Mouse (Mus musculus) embryonic facial prominence, embryonic 15.5 days (tissue): Measurements from ENCODE around the gene Gkap1. TPM values are rescaled to one million over a fixed set of nuclear protein-coding genes. Genes with fewer than 3 reads are reported as not detected.
A peak's percentile ranks its signal among the peaks of the same experiment; 100 is the strongest.

Source experiments
- ATAC-seq: fragments of 200-750 bp; cut with Nextera tagmentation; 2 replicates; pipeline ENCODE4 v1.8.0; 2017; ENCODE audit warnings: low read depth, moderate TSS enrichment; ENCODE audit not compliant: insufficient number of reproducible peaks, low FRiP score, low TSS enrichment
- H3K27ac ChIP-seq: fragments of 300-500 bp; sonication (generic); replicated peaks from 2 replicates; pipeline ENCODE4 v1.5.1; 2015; ENCODE audit warnings: mild to moderate bottlenecking, inconsistent platforms
- H3K27me3 ChIP-seq: fragments of 300-500 bp; sonication (generic); 2 replicates; pipeline ENCODE4 v1.6.1; 2015; ENCODE audit warnings: inconsistent platforms
- H3K36me3 ChIP-seq: fragments of 300-500 bp; sonication (generic); 2 replicates; pipeline ENCODE4 v1.6.1; 2015; ENCODE audit warnings: mild to moderate bottlenecking, inconsistent platforms
- H3K4me1 ChIP-seq: fragments of 300-500 bp; sonication (generic); 2 replicates; pipeline ENCODE4 v1.6.1; 2015; ENCODE audit warnings: inconsistent platforms
- H3K4me2 ChIP-seq: fragments of 300-500 bp; sonication (generic); replicated peaks from 2 replicates; pipeline ENCODE4 v1.6.1; 2015; ENCODE audit warnings: mild to moderate bottlenecking, inconsistent platforms
- H3K4me3 ChIP-seq: fragments of 300-500 bp; sonication (generic); replicated peaks from 2 replicates; pipeline ENCODE4 v1.5.1; 2015; ENCODE audit warnings: mild to moderate bottlenecking, inconsistent platforms
- H3K9ac ChIP-seq: fragments of 300-500 bp; sonication (generic); 2 replicates; pipeline ENCODE4 v1.6.1; 2015; ENCODE audit warnings: inconsistent platforms
- H3K9me3 ChIP-seq: fragments of 300-500 bp; sonication (generic); replicated peaks from 2 replicates; pipeline ENCODE4 v1.6.1; 2016; ENCODE audit warnings: inconsistent platforms
- WGBS: fragments of 180-500 bp; shearing (Covaris S2); methylation state at CpG from one replicate; pipeline ENCODE4 v1.1.7; 2015; 5-methylcytosine and 5-hydroxymethylcytosine counted together
- polyA plus RNA-seq: library from polyadenylated mRNA; unstranded; fragments of >200 nt; fragmentation: Nextera tagmentation; extraction: Ambion mirVana; gene quantifications from 2 replicates; pipeline ENCODE4 v1.2.1, GENCODE M21; 2015

The Gkap1 gene
- 23.1 and 26.8 TPM in 2 replicates for polyA plus RNA-seq

DNA sequence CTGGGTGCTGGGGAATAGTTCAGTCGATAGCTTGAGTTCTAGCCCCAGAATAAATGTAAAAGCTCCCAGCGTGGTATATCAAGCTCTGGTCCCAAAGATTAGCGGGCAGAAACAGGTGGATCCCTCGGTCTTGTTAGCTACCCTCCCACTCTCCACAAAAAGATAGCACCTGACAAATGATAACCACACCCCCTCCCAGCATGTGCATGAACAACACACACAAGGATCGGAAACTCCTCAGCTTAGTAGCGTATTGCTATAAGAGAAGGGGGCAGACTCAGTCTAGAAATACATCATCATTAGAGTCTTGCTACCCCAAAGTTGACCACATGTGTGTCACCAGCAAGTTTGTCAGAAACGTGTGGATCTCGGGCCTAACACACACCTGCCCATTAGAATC is at the start of gene Gkap1:
TSS of gene Gkap1 (minus strand) at position 101 of the 400 bp plus-strand sequence.
- Histone ChIP-seq H3K4me1 (peaks cover 18% of the 10 kb centered on the region), H3K27me3 (no peaks in the 10 kb centered on the region), H3K27ac (peak within 1 kb of the TSS; percentile 82), H3K9me3 (no peaks in the 10 kb centered on the region), H3K36me3 (no peaks in the 10 kb centered on the region), H3K9ac (peak within 1 kb of the TSS; percentile 55), H3K4me2 (peak within 1 kb of the TSS; percentile 72), H3K4me3 (peak within 1 kb of the TSS; percentile 86)
- ATAC-seq: no peak
- WGBS: 74% methylated on average over 8 of the region's 8 CpGs

- ATAC-seq: no peak
- no peak overlapping the region for H3K4me2 ChIP-seq
- no peak overlapping the region for H3K9ac ChIP-seq
- no peaks in the 10 kb centered on the region for H3K36me3 ChIP-seq
- H3K4me3 ChIP-seq: no peak overlapping the region
- WGBS: 54% methylated on average over 2 of the region's 2 CpGs
- H3K27me3 ChIP-seq: no peaks in the 10 kb centered on the region
- H3K4me1 ChIP-seq: no peaks in the 10 kb centered on the region
- no peak overlapping the region for H3K27ac ChIP-seq
- no peaks in the 10 kb centered on the region for H3K9me3 ChIP-seq
Observed at GRCm38 (mm10) chr13:58317768-58318167, 42.3 kb upstream of the Gkap1 start.

DNA sequence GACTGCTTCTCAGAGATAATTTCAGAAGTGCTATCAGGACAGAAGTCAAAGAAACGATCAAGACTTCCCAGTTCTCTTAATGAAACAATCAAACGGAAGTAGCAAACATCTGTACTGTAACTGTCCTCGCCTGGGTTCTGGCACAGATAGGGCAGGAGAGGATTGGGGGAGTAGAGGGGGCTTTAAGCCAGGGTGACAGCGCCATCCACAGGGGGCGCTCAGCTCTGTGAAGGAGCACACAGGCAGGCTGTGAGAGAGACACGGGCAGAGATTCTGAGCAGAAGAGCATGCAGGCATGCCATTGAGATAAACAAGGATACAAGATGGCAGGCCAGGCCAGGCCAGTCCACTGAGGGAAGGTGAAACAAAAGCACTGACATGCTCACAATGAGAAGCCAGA is 39.5 kb upstream of the Gkap1 start:
- Histone ChIP-seq H3K9me3 (no peaks in the 10 kb centered on the region), H3K9ac (no peak overlapping the region), H3K4me2 (no peak overlapping the region), H3K36me3 (no peaks in the 10 kb centered on the region), H3K27me3 (no peaks in the 10 kb centered on the region), H3K27ac (no peak overlapping the region), H3K4me3 (no peak overlapping the region), H3K4me1 (no peaks in the 10 kb centered on the region)
- ATAC-seq: no peak
- WGBS: 63% methylated on average over 6 of the region's 6 CpGs

- 65% methylated on average over 3 of the region's 3 CpGs for WGBS
Observed at GRCm38 (mm10) chr13:58313758-58314157, 38.3 kb upstream of the Gkap1 start.

DNA sequence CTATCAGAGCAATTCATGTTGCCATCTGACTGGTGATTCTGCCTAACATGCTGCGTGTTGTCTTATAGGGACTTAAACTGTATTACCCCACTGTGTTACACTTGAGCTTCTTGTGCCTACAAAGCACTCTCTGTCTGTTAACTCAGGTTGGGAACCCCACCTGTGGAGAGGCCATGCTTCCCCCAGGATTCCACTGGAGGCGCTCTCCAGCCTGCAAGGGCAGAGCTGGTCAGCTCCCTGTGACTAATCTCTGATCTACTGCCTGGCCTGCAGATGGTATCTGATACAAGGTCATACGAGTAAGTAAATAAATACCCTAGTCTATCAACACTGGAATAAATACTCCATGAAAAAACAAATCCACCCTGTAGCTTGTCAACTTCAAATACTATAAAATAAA is 35.9 kb upstream of the Gkap1 start:
- Histone ChIP-seq H3K36me3 (no peaks in the 10 kb centered on the region), H3K4me3 (no peak overlapping the region), H3K4me2 (no peak overlapping the region), H3K4me1 (no peaks in the 10 kb centered on the region), H3K9ac (no peak overlapping the region), H3K9me3 (no peaks in the 10 kb centered on the region), H3K27ac (no peak overlapping the region), H3K27me3 (no peaks in the 10 kb centered on the region)
- no peak for ATAC-seq
- 47% methylated on average over 3 of the region's 3 CpGs for WGBS

More at GRCm38 (mm10) chr13:58313758-58314157, 38.3 kb upstream of the Gkap1 start:
- no peak overlapping the region for H3K27ac ChIP-seq
- H3K4me1 ChIP-seq: no peaks in the 10 kb centered on the region
- ATAC-seq: no peak
- no peak overlapping the region for H3K4me2 ChIP-seq
- no peaks in the 10 kb centered on the region for H3K36me3 ChIP-seq
- no peak overlapping the region for H3K4me3 ChIP-seq
- no peaks in the 10 kb centered on the region for H3K9me3 ChIP-seq
- no peak overlapping the region for H3K9ac ChIP-seq
- no peaks in the 10 kb centered on the region for H3K27me3 ChIP-seq

- H3K9ac ChIP-seq: no peak overlapping the region
- H3K36me3 ChIP-seq: no peaks in the 10 kb centered on the region
- H3K27ac ChIP-seq: no peak overlapping the region
- no peak for ATAC-seq
- no peaks in the 10 kb centered on the region for H3K27me3 ChIP-seq
- no peaks in the 10 kb centered on the region for H3K4me1 ChIP-seq
- H3K9me3 ChIP-seq: no peaks in the 10 kb centered on the region
- H3K4me3 ChIP-seq: no peak overlapping the region
- WGBS: 56% methylated on average over 8 of the region's 8 CpGs
- H3K4me2 ChIP-seq: no peak overlapping the region
Observed at GRCm38 (mm10) chr13:58309499-58309898, 34.0 kb upstream of the Gkap1 start.

- no peak for ATAC-seq
- H3K27me3 ChIP-seq: no peaks in the 10 kb centered on the region
- no peaks in the 10 kb centered on the region for H3K9me3 ChIP-seq
- no peak overlapping the region for H3K9ac ChIP-seq
- WGBS: 83% methylated on average over 5 of the region's 5 CpGs
- no peak overlapping the region for H3K4me2 ChIP-seq
- no peak overlapping the region for H3K4me3 ChIP-seq
- H3K27ac ChIP-seq: no peak overlapping the region
- no peaks in the 10 kb centered on the region for H3K36me3 ChIP-seq
- H3K4me1 ChIP-seq: no peaks in the 10 kb centered on the region
Observed at GRCm38 (mm10) chr13:58307453-58307852, 32.0 kb upstream of the Gkap1 start.

GRCm38 (mm10) chr13:58305230-58305629 is 29.7 kb upstream of the Gkap1 start:
- no peak for ATAC-seq
- Histone ChIP-seq H3K9ac (no peak overlapping the region), H3K27ac (no peak overlapping the region), H3K36me3 (no peaks in the 10 kb centered on the region), H3K4me2 (no peak overlapping the region), H3K4me1 (no peaks in the 10 kb centered on the region), H3K27me3 (no peaks in the 10 kb centered on the region), H3K4me3 (no peak overlapping the region), H3K9me3 (no peaks in the 10 kb centered on the region)
- WGBS: 76% methylated on average over 2 of the region's 2 CpGs

DNA sequence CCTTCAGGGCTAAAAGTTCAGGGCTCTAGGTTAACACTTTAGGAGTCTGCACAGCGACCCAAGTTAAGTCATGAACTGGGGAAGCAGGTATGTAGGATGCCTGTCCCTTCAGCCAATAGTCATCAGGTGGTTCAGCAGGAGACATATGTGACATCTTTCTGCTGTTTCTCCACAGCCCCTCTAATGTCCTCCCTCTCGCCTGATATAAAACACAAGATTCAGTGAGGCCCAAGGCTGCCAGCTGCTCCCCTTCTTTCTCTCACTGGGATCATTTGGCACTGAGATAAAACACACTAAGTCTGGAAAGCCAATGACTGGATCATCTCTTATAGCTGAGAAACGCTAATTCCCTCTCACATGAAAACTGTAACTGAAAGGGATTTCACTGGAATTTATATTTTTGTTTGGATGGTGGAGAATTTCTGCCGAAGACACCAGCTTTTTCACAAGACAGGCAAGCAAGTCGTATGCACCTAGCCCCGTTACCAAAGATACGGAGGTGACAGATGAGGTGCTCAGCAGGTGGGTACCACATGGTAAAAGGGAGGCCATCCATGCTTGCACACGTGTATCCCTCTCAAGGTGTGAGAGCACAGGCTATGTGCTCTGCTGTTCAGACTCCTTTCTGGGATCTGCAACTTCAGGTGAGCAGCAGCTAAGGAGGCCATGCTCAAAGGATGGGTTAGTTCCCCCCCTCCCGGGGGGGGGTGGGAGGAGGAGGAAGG is 27.1 kb upstream of the Gkap1 start:
- no peaks in the 10 kb centered on the region for H3K27me3 ChIP-seq
- 73% methylated on average over 9 of the region's 9 CpGs for whole genome bisulfite sequencing
- no peaks in the 10 kb centered on the region for H3K4me1 ChIP-seq
- H3K4me3 ChIP-seq: no peak overlapping the region
- no peak overlapping the region for H3K27ac ChIP-seq
- no peak overlapping the region for H3K4me2 ChIP-seq
- no peaks in the 10 kb centered on the region for H3K36me3 ChIP-seq
- H3K9ac ChIP-seq: no peak overlapping the region
- no peaks in the 10 kb centered on the region for H3K9me3 ChIP-seq
- no peak for ATAC-seq

DNA sequence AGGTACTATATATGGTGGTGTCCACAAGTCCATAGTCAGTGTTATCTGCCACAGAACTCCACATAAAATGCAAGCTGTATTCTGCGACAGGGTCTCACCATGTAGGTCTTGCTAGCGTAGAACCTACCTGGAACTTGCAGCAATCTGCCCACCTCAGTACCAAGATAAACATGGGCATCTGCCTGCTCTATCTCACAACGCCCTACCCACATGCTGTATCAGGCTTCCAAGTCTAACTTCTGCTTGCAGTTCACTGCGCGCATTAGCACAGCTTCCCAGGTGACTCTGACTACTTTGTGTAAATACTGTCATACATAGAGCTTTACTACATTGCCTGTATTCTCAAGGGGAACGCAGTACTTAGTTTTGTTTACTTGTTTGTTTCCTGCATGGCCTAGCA is 26.5 kb upstream of the Gkap1 start:
- no peak for ATAC-seq
- H3K27me3 ChIP-seq: no peaks in the 10 kb centered on the region
- no peak overlapping the region for H3K4me2 ChIP-seq
- H3K36me3 ChIP-seq: no peaks in the 10 kb centered on the region
- H3K4me3 ChIP-seq: no peak overlapping the region
- 89% methylated on average over 6 of the region's 6 CpGs for WGBS
- no peaks in the 10 kb centered on the region for H3K4me1 ChIP-seq
- H3K9me3 ChIP-seq: no peaks in the 10 kb centered on the region
- H3K27ac ChIP-seq: no peak overlapping the region
- H3K9ac ChIP-seq: no peak overlapping the region

GRCm38 (mm10) chr13:58298756-58299155 is 23.3 kb upstream of the Gkap1 start:
- Histone ChIP-seq H3K4me3 (no peak overlapping the region), H3K27me3 (no peaks in the 10 kb centered on the region), H3K4me1 (no peaks in the 10 kb centered on the region), H3K9me3 (no peaks in the 10 kb centered on the region), H3K27ac (no peak overlapping the region), H3K4me2 (no peak overlapping the region), H3K36me3 (no peaks in the 10 kb centered on the region), H3K9ac (no peak overlapping the region)
- WGBS: 90% methylated on average over 3 of the region's 3 CpGs
- no peak for ATAC-seq

DNA sequence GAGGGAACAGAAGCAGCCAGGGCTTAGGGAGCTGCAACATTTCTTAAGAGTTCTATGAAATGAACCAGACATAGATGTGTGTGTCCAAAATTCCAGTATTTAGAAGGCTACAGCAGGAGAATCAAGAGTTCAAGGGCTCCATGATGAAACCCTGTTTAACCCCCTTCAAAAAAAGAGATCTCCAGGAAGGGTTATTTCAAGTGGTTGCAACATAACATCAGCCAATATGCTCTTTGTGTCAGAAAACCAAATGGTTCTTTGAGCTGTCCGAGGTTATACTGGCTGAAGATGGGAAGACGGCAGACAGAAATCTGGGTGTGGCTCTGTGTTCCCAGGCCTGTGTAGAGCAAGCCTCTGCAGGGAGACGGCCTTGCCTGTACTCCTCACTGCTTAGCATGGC is 20.1 kb upstream of the Gkap1 start:
- Histone ChIP-seq H3K4me1 (no peaks in the 10 kb centered on the region), H3K27me3 (no peaks in the 10 kb centered on the region), H3K4me3 (no peak overlapping the region), H3K4me2 (no peak overlapping the region), H3K27ac (no peak overlapping the region), H3K9me3 (no peaks in the 10 kb centered on the region), H3K36me3 (no peaks in the 10 kb centered on the region), H3K9ac (no peak overlapping the region)
- WGBS: 44% methylated on average over 3 of the region's 3 CpGs
- no peak for ATAC-seq
